Mouse (Mus musculus) liver, embryonic 14.5 days (tissue): Measurements from ENCODE around the gene Sh3pxd2b.

ENCODE experiments used
- CTCF ChIP-seq: IDR thresholded peaks from 2 replicates; pipeline ENCODE4 v1.5.1; 2016; ENCODE audit warnings: antibody characterized with exemption, low read depth, control low read depth
- EP300 ChIP-seq: IDR thresholded peaks from 2 replicates; pipeline ENCODE4 v1.6.1; 2016; ENCODE audit warnings: antibody characterized with exemption, low read depth

DNA sequence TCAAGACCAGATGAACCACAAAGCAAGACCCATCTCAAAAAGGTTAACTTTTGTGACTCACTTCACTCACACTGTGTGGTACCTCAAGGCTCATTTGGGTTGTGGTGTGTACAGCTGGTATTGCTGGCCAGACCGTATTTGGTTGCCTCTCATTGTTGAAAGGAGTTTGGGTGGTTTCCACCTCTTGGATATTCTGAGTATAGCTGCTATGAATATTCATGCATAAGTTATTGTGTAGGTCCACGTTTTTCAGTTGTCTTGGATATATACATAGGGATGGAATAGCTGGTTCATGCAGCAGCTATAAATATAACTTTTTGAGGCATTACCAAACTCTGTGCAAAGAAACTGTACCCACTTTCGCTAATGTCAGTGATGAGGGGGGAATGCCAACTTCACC lies 95.0 kb downstream of the Sh3pxd2b start:
- no peak for TF ChIP-seq CTCF
- TF ChIP-seq EP300 = no peak
